Mouse (Mus musculus): Measurements from ENCODE around the gene Phf23. TPM values are rescaled to one million over a fixed set of nuclear protein-coding genes. Genes with fewer than 3 reads are reported as not detected.
"Not testable (repeated sequence)": the region's sequence is repeated elsewhere in the genome, so short reads cannot be mapped to it uniquely, and the experiment has no call there.

Phf23 gene
- polyA plus RNA-seq, 1 experiment, result 21.4 TPM

GRCm38 (mm10) chr11:69950807-69951459 is 44.6 kb upstream of the Phf23 start:
- Histone ChIP-seq H3K27me3 (ENCODE audit: control insufficient read depth, insufficient read depth, low read length) (peaks cover 4% of the 10 kb centered on the region), H3K36me3 (ENCODE audit: control insufficient read depth, insufficient read depth, low read length) (no peaks in the 10 kb centered on the region), H3K4me3 (ENCODE audit: extremely low read depth, insufficient read depth, insufficient read length) (no peak overlapping the region), H3K27ac (ENCODE audit: insufficient read depth, low read length) (no peak overlapping the region), H3K4me1 (ENCODE audit: control insufficient read depth, insufficient read depth, insufficient read length) (peaks cover 4% of the 10 kb centered on the region; the same call in 1 of the 2 replicates)
- no peak for DNase-seq (ENCODE audit: low read depth in 1 of 2, low spot score in 2 of 2)
- 49% methylated on average over 4 of the region's 4 CpGs for WGBS
- TF ChIP-seq POLR2A (IDR thresholded peaks at IDR 0.05; ENCODE audit: low read depth, low read length) (no peak), CTCF (IDR thresholded peaks at IDR 0.05; ENCODE audit: extremely low read depth, insufficient read depth, insufficient read length, insufficient replicate concordance) (peak; percentile 5; the same call in 1 of the 2 replicates)

GRCm38 (mm10) chr11:69952274-69952673 is 43.3 kb upstream of the Phf23 start:
- Histone ChIP-seq H3K36me3 (ENCODE audit: control insufficient read depth, insufficient read depth, low read length) (no peaks in the 10 kb centered on the region), H3K4me3 (ENCODE audit: extremely low read depth, insufficient read depth, insufficient read length) (no peak overlapping the region), H3K27me3 (ENCODE audit: control insufficient read depth, insufficient read depth, low read length) (peaks cover 4% of the 10 kb centered on the region), H3K27ac (ENCODE audit: insufficient read depth, low read length) (no peak overlapping the region), H3K4me1 (ENCODE audit: control insufficient read depth, insufficient read depth, insufficient read length) (peaks cover 4% of the 10 kb centered on the region; the same call in 1 of the 2 replicates)
- DNase-seq (ENCODE audit: low read depth in 1 of 2, low spot score in 2 of 2), result no peak
- WGBS, result 59% methylated on average over 1 of the region's 1 CpGs
- TF ChIP-seq POLR2A (IDR thresholded peaks at IDR 0.05; ENCODE audit: low read depth, low read length), result no peak
- no peak for TF ChIP-seq CTCF (IDR thresholded peaks at IDR 0.05; ENCODE audit: extremely low read depth, insufficient read depth, insufficient read length, insufficient replicate concordance)

- H3K4me1 ChIP-seq (ENCODE audit: control insufficient read depth, insufficient read depth, insufficient read length), result peaks cover 4% of the 10 kb centered on the region; the same call in 1 of the 2 replicates
- 58% methylated on average over 11 of the region's 11 CpGs for WGBS
- H3K4me3 ChIP-seq (ENCODE audit: extremely low read depth, insufficient read depth, insufficient read length), result no peak overlapping the region
- peaks cover 2% of the 10 kb centered on the region for H3K27me3 ChIP-seq (ENCODE audit: control insufficient read depth, insufficient read depth, low read length)
- H3K27ac ChIP-seq (ENCODE audit: insufficient read depth, low read length), result no peak overlapping the region
- TF ChIP-seq POLR2A (IDR thresholded peaks at IDR 0.05; ENCODE audit: low read depth, low read length) (no peak), CTCF (IDR thresholded peaks at IDR 0.05; ENCODE audit: extremely low read depth, insufficient read depth, insufficient read length, insufficient replicate concordance) (no peak)
- DNase-seq (ENCODE audit: low read depth in 1 of 2, low spot score in 2 of 2), result no peak
- no peaks in the 10 kb centered on the region for H3K36me3 ChIP-seq (ENCODE audit: control insufficient read depth, insufficient read depth, low read length)
Measured at GRCm38 (mm10) chr11:69953267-69953915, 42.2 kb upstream of the Phf23 start.

- H3K4me3 ChIP-seq (ENCODE audit: extremely low read depth, insufficient read depth, insufficient read length); H3K27me3 ChIP-seq (ENCODE audit: control insufficient read depth, insufficient read depth, low read length); H3K4me1 ChIP-seq (ENCODE audit: control insufficient read depth, insufficient read depth, insufficient read length); H3K36me3 ChIP-seq (ENCODE audit: control insufficient read depth, insufficient read depth, low read length); H3K27ac ChIP-seq (ENCODE audit: insufficient read depth, low read length); DNase-seq (ENCODE audit: low read depth in 1 of 2, low spot score in 2 of 2): not testable (repeated sequence)
- WGBS, result 76% methylated on average over 4 of the region's 4 CpGs
Measured at GRCm38 (mm10) chr11:69955618-69956017, 40.0 kb upstream of the Phf23 start.

GRCm38 (mm10) chr11:69956218-69956617 is 39.4 kb upstream of the Phf23 start:
- H3K36me3 ChIP-seq (ENCODE audit: control insufficient read depth, insufficient read depth, low read length), result no peaks in the 10 kb centered on the region
- H3K27ac ChIP-seq (ENCODE audit: insufficient read depth, low read length), result no peak overlapping the region
- no peaks in the 10 kb centered on the region for H3K4me1 ChIP-seq (ENCODE audit: control insufficient read depth, insufficient read depth, insufficient read length)
- no peak overlapping the region for H3K4me3 ChIP-seq (ENCODE audit: extremely low read depth, insufficient read depth, insufficient read length)
- TF ChIP-seq POLR2A (IDR thresholded peaks at IDR 0.05; ENCODE audit: low read depth, low read length) (no peak), CTCF (IDR thresholded peaks at IDR 0.05; ENCODE audit: extremely low read depth, insufficient read depth, insufficient read length, insufficient replicate concordance) (no peak)
- H3K27me3 ChIP-seq (ENCODE audit: control insufficient read depth, insufficient read depth, low read length), result peaks cover 2% of the 10 kb centered on the region; the same call in 1 of the 2 replicates
- DNase-seq (ENCODE audit: low read depth in 1 of 2, low spot score in 2 of 2), result no peak
- WGBS, result 66% methylated on average over 1 of the region's 1 CpGs

GRCm38 (mm10) chr11:69960616-69961015 is 35.0 kb upstream of the Phf23 start:
- no peaks in the 10 kb centered on the region for H3K36me3 ChIP-seq (ENCODE audit: control insufficient read depth, insufficient read depth, low read length)
- no peak overlapping the region for H3K27ac ChIP-seq (ENCODE audit: insufficient read depth, low read length)
- TF ChIP-seq POLR2A (IDR thresholded peaks at IDR 0.05; ENCODE audit: low read depth, low read length) (no peak), CTCF (IDR thresholded peaks at IDR 0.05; ENCODE audit: extremely low read depth, insufficient read depth, insufficient read length, insufficient replicate concordance) (no peak)
- H3K27me3 ChIP-seq (ENCODE audit: control insufficient read depth, insufficient read depth, low read length), result peaks cover 11% of the 10 kb centered on the region
- peaks cover 3% of the 10 kb centered on the region for H3K4me1 ChIP-seq (ENCODE audit: control insufficient read depth, insufficient read depth, insufficient read length)
- no peak overlapping the region for H3K4me3 ChIP-seq (ENCODE audit: extremely low read depth, insufficient read depth, insufficient read length)
- WGBS, result 64% methylated on average over 5 of the region's 5 CpGs
- no peak for DNase-seq (ENCODE audit: low read depth in 1 of 2, low spot score in 2 of 2)

GRCm38 (mm10) chr11:69961841-69962240 is 33.7 kb upstream of the Phf23 start:
- no peak for DNase-seq (ENCODE audit: low read depth in 1 of 2, low spot score in 2 of 2)
- Histone ChIP-seq H3K36me3 (ENCODE audit: control insufficient read depth, insufficient read depth, low read length) (no peaks in the 10 kb centered on the region), H3K27ac (ENCODE audit: insufficient read depth, low read length) (no peak overlapping the region), H3K4me3 (ENCODE audit: extremely low read depth, insufficient read depth, insufficient read length) (no peak overlapping the region), H3K27me3 (ENCODE audit: control insufficient read depth, insufficient read depth, low read length) (peaks cover 23% of the 10 kb centered on the region), H3K4me1 (ENCODE audit: control insufficient read depth, insufficient read depth, insufficient read length) (peaks cover 14% of the 10 kb centered on the region)
- WGBS, result 4% methylated on average over 5 of the region's 5 CpGs
- no peak for TF ChIP-seq POLR2A (IDR thresholded peaks at IDR 0.05; ENCODE audit: low read depth, low read length)
- TF ChIP-seq CTCF (IDR thresholded peaks at IDR 0.05; ENCODE audit: extremely low read depth, insufficient read depth, insufficient read length, insufficient replicate concordance), result no peak
